Mouse (Mus musculus) B cell, adult 2 months (primary cell): ENCODE measurements around the gene Dlg2.

ENCODE experiments used
- DNase-seq, 2 experiments: peaks; one replicate each; pipeline ENCODE4 v3.0.0; 2022

Dlg2 gene

GRCm38 (mm10) chr7:91955584-91955983 lies 1479.1 kb downstream of the Dlg2 start:
- DNase-seq, result no peak

GRCm38 (mm10) chr7:91962956-91963355 lies 1486.5 kb downstream of the Dlg2 start:
- no peak for DNase-seq

- no peak for DNase-seq
These were observed 1496.5 kb downstream of the Dlg2 start for GRCm38 (mm10) chr7:91972970-91973369.

GRCm38 (mm10) chr7:92003769-92004455 lies 1527.4 kb downstream of the Dlg2 start:
- no peak for DNase-seq

GRCm38 (mm10) chr7:92005681-92006425 lies 1529.4 kb downstream of the Dlg2 start:
- DNase-seq, result no peak

GRCm38 (mm10) chr7:92008702-92009101 lies 1532.2 kb downstream of the Dlg2 start:
- no peak for DNase-seq

- DNase-seq, result no peak
These were observed 1548.5 kb downstream of the Dlg2 start for GRCm38 (mm10) chr7:92024928-92025327.

- DNase-seq, result no peak
These were observed 1549.1 kb downstream of the Dlg2 start for GRCm38 (mm10) chr7:92025465-92026056.

GRCm38 (mm10) chr7:92027049-92027448 lies 1550.6 kb downstream of the Dlg2 start:
- peak; percentile 18 to 19 for DNase-seq

- no peak for DNase-seq
These were observed 1557.8 kb downstream of the Dlg2 start for GRCm38 (mm10) chr7:92034256-92034655.

- no peak for DNase-seq
These were observed 1563.7 kb downstream of the Dlg2 start for GRCm38 (mm10) chr7:92040187-92040586.

- no peak for DNase-seq
These were observed 1564.4 kb downstream of the Dlg2 start for GRCm38 (mm10) chr7:92040785-92041411.

- DNase-seq, result no peak
These were observed 1568.5 kb downstream of the Dlg2 start for GRCm38 (mm10) chr7:92044966-92045365.

GRCm38 (mm10) chr7:92047271-92047670 lies 1570.8 kb downstream of the Dlg2 start:
- no peak for DNase-seq

GRCm38 (mm10) chr7:92048876-92049275 lies 1572.4 kb downstream of the Dlg2 start:
- DNase-seq, result no peak

- DNase-seq, result no peak
These were observed 1590.4 kb downstream of the Dlg2 start for GRCm38 (mm10) chr7:92066851-92067250.

- DNase-seq, result no peak
These were observed 1611.0 kb downstream of the Dlg2 start for GRCm38 (mm10) chr7:92087429-92087828.

GRCm38 (mm10) chr7:92093860-92094259 lies 1617.4 kb downstream of the Dlg2 start:
- peak; percentile 36 to 39 for DNase-seq

- no peak for DNase-seq
These were observed 1618.7 kb downstream of the Dlg2 start for GRCm38 (mm10) chr7:92095198-92095597.

- no peak for DNase-seq
These were observed 1624.4 kb downstream of the Dlg2 start for GRCm38 (mm10) chr7:92100847-92101246.

- peak; percentile 15 to 20 for DNase-seq
These were observed 1626.5 kb downstream of the Dlg2 start for GRCm38 (mm10) chr7:92102892-92103543.

GRCm38 (mm10) chr7:92105477-92105876 lies 1629.0 kb downstream of the Dlg2 start:
- DNase-seq, result no peak

GRCm38 (mm10) chr7:92105956-92106355 lies 1629.5 kb downstream of the Dlg2 start:
- no peak for DNase-seq
